Mouse (Mus musculus): ENCODE data around the gene Rac2. TPM values are rescaled to one million over a fixed set of nuclear protein-coding genes. Genes with fewer than 3 reads are reported as not detected.

Rac2 gene
- total RNA-seq, 2 experiments from 2014 or later = 1.1 to 2.5 TPM

DNA sequence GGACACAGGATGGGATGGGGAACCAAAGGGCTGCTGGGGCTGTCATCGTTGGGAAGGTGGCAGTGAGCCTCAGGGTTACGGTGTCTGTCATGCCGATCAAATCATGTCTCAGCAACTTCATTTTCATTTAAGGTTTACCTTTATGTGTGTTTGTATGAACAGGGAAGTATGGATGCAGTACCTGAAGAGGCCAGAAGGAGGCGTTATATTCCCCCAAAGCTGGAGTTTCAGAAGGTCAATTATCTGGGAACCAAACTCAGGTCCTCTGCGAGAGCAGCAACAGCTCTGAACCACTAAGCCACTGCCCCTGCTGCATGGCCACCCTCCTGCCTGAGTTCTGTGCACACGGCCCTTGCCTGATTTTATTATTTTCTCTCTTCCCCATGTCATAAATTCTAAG lies 18.2 kb upstream of the Rac2 start:
- intact Hi-C loops (cut with DNase I; ENCODE audit: low total_unique reads) = no loop called here
- DNase-seq = no peak

DNA sequence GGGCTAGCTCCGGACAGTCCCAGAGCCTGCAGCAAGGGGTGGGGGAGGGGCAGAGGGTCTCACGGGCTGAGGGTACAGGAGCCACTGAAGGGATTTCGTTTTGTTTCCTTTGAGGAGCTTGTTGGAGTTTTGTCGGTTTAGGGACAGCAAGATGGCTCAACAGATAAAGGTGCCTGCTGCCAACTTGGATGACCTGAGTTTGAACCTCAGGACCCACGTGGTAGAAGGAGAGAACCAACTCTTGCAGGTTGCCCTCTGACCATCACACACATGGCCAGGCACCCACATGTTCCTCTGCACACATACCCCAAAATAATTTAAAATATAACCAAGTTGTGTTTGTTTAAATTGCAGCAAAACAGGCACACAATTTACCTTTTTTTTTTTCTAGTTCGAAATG lies 17.4 kb upstream of the Rac2 start:
- DNase-seq = no peak
- intact Hi-C loops (cut with DNase I; ENCODE audit: low total_unique reads) = no loop called here

DNA sequence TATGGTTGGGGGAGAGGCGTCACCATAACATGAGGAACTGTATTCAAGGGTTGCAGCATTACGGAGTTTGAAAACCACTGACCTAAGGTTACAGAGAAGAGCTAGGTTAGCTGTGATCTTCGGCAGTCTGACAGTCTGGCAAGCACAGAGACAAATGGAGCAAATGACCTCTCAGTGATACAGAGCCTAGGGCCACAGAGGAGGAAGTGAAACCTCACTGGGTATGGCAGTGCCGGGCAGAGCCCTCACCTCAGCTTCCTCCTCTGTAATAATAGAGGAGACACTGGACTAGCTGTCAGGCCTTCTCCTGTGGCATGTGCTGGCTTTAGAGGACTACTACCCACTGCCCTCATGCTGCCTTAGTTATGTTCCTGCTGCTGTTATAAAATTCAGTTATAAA lies 16.3 kb upstream of the Rac2 start:
- intact Hi-C loops (cut with DNase I; ENCODE audit: low total_unique reads) = no loop called here
- no peak for DNase-seq

DNA sequence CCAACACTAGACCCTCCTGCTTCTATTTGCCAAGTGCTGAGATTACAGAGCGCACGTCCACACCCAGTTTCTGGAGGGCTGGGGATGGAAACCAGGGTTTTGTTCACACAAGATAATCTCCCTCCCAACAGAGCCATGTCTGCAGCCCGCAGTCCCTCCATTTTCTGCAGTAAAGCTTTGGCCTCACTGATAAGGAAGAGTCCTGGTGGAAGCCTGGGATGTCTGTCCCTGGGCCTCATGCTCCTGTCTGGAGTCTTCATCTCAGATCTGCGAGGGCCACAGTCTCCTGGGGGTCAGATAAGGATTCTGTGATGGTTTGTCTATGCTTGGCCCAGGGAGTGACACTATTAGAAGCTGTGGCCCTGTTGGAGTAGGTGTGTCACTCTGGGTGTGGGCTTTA lies 15.5 kb upstream of the Rac2 start:
- intact Hi-C loops (cut with DNase I; ENCODE audit: low total_unique reads) = no loop called here
- no peak for DNase-seq

DNA sequence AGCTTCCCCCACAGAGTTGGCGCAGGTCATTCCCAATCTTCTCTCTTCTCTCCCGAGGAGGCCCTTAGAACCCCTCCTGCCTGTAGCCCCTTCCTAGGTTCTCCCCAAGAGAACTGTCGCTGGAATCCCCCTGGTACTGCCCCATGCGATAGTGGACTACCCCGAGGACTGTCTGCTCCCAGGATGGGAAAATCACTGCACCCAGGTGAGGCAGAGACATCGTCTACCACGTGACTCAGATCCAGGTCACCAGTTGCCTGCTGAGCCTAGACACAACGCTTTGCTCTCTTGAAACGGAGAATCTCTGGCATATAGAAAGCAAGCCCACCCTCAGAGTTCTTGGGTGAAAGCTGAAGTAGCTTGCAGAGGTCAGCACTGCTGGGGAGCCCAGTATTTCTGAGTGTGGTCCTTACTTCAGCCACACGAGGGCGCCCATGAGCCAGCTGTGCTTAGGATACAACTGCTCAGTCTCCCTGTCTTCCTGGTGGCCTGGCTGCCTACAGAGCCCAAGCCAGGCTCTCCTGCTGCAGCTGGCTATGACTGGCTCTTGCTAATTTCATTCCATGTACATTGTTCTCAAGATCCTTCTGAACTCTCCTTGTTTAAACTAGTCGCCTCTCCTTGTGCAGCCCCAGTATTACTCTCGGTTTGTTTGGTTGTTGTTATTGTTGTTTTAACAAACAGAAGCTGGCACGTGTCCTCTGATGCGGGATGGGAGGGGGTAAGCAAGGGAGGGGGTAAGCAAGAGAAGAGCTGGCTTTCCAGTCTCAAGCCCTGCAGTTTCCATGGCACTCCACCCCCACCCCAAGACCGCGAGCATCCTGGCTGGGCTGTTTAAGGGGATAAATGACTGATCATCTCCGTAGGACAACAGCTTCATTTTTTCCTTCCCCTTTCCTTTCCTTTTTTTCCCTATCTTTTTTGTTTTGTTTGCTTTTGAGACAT lies 14.7 kb upstream of the Rac2 start:
- DNase-seq = peak; percentile 84
- intact Hi-C loops (cut with DNase I; ENCODE audit: low total_unique reads) = no loop called here

DNA sequence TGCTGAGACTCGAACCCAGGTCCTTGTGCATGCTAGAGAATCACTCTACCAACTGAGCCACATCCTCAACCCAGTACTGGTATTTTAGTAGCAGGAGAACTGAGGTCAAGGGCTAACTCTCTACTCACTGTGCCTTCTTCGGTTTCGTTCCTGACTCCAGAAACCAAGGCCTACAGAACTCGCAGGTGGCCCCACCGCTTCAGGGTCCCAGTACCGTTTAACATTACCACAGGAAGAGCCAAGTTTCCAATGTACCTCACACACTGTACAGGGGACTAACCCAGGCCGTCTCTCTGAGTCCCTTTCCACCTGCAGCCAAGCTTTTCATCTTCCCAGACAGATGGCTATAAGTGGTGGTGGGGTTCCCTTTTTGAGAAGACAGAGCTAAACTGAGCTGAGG lies 12.8 kb upstream of the Rac2 start:
- intact Hi-C loops (cut with DNase I; ENCODE audit: low total_unique reads) = no loop called here
- DNase-seq = no peak

DNA sequence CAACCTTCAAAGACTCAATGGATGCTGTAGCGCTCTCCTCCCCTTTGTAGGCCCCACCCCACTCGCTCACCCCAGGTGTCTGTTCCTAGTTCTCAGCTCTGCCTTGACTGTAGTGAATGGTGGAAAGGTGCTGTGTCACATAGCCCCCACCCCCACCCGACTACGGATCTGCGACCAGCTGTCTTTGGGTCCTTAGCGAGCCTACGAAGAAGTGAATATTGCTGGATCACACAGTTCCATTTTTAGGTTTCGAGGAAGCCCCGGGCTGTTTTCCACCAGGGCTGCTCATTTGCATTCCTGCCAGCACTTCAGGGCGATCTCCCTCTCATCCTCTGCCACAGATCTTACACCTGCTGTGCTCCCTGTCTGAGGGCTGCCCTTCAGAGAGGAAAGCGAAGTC lies 10.8 kb upstream of the Rac2 start:
- no peak for DNase-seq
- intact Hi-C loops (cut with DNase I; ENCODE audit: low total_unique reads) = no loop called here

DNA sequence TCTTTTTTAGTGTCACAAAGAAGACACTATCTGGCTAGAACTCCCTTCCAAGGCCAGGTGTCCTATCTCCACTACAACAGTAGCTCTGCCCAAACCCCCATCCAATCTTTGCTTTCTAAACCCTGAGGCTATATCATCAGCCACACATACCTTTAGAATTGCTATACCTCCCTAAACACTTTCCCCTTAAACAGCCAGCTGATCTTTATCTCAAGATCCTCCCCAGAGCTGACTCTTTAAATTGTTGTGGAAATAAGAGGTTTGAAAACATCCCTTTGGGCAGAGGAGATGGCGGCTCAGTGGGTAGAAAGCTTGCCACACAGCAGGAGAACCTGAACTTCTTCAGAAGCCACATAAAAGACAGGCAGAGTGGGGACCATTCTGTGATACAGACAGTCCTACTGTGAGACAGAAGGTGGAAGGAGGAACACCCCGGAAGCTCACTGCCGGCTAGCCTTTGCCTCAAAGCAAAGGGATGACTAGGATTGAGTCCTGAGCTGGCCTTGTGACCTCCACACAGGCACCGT lies 3.8 kb upstream of the Rac2 start:
- intact Hi-C loops (cut with DNase I; ENCODE audit: low total_unique reads) = no loop called here
- DNase-seq = no peak

DNA sequence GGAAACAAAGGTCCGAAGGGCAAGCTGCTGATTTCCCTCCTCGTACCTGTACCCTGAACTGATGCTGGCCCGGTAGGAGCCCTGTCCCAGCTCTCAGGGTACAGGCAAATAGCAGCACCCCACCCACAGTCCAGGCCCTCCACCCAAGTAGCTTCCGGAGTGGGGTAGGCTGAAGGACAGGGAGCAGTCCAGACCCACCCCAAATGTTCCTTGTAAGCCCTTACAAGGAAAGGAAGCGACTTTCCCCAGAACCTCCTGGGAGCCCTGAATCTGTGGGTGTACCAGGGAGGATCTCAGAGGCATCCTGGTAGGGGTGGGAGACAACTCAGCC lies 348 bp downstream of the Rac2 start:
- no peak for DNase-seq
- intact Hi-C loops (cut with DNase I; ENCODE audit: low total_unique reads) = no loop called here

DNA sequence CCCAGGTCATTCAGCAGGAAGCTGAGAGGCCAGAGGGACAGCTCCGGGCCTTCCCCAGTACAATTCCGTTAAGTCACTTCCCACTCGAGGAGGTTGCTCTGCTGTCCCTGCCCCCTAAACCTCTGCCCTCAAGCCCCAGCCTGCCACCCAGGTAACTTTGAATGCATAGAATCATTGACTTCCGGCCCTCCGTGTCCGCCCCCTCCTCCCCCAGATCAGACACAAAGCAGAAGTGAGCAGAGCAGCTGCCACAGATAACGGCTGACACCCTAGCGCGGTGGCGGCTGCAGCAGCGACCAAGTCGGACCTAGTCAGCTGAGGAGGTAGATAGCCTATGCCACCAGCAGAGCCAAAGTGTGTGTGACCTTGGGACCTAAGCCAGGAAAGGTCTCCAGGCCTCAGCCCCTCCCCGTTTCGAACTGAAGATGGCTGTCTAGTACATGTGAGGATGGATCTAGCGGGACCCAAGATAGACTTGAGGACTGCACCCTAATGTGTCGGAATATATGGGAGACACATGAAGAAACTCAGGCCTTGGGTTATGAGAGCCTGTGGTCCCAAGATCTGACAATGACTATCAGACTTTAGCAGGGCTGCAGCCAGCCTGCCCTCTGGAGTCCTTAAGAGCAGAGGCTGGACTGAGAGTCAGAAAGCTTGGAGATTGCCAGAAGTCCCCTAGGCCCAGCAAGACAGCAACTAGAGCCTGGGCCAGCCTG lies 871 bp downstream of the Rac2 start:
- intact Hi-C loops (cut with DNase I; ENCODE audit: low total_unique reads) = no loop called here
- DNase-seq = no peak

DNA sequence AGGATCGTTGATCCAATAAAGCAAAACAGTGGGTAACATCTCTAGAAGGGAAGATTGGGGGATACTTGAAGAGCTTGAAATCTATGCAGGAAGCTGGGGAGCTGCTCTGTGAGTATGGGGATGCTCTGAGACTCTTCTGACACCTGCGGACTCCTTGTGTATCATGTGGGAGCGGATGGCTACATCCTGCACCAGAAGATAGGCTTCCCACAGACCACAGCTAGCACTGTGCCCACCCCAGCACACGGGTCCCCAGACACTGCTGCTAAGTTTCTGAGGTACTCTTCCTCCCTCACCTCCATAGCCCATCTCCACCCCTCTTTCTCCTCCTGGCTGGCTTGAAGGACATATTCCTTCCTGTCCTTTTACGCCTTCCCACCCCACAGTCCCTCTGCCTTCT lies 2.4 kb downstream of the Rac2 start:
- no peak for DNase-seq
- intact Hi-C loops (cut with DNase I; ENCODE audit: low total_unique reads) = no loop called here

DNA sequence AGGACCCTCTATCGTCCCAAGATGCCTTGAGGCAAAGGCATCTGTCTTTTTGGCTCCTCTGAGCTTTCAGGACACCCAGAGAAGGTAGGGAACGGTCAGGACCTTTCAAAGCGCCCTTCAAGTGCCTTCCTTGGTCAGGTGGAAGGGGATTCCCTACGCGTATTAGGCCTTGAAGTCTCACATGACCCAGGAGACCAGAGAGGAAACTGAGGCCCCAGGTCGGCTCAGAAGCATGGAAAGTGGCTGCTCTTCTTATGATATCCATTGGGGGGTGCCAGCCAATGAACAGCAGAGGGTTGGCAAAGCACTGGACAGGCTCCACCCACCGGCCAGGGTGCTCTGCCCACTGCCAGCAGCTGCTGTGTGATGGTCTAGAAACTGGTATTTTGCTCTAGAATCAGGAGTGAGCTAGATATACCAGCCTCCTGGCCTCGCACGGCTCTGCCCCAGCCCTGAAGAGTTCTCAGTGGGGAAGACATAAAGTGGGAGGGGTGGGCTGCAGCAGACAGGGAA lies 4.9 kb downstream of the Rac2 start:
- DNase-seq = no peak
- intact Hi-C loops (cut with DNase I; ENCODE audit: low total_unique reads) = no loop called here

DNA sequence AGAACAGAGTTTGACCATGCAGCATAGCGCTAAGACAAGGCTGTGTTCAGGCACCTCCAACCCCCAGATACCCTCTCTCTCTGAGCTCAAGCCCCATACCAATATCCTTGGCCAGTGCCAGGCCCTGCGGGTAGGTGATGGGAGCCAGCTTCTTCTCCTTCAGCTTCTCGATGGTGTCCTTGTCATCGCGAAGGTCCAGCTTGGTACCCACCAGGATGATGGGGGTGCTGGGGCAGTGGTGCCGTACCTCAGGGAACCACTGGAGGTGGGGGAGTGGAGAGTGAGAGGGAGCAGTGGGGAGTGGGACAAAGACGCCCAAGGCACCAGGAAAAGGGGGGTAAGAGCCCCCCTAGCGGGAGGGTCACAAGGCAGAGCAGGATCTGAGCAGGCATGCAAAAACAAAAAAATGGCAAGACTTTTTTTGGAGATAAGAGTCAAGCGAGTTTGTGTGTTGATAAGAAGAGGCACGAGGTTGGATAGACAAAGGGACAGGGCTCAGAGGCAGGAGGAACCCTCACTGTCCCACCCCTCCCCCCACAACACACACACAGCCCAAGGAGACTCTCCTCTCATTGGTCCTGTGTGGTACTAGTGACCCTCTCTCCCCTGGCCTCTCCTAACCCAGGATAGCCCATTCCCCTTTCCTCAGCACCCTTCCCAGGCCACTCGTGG lies 7.7 kb downstream of the Rac2 start:
- DNase-seq = no peak
- intact Hi-C loops (cut with DNase I; ENCODE audit: low total_unique reads) = no loop called here

DNA sequence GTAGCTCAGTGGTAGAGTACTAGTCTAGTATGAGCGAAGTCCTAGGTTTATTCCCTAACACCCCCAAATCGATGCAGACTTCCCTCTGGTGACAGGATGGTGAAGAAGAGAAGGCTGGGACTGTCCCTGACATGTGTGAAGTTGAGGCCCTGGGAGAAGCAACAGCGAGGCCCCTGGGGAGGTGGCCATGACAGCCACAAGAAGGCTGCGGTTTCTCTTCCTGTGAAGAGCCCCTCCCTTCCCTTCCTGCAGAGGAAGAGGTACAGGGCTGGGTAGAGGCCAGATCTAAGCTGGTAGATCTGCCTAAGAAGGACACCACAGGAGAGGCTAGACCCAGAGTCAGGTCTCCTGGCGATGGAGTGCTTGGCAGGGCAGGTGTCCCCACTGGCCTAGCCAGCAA lies 8.6 kb downstream of the Rac2 start:
- intact Hi-C loops (cut with DNase I; ENCODE audit: low total_unique reads) = no loop called here
- no peak for DNase-seq

DNA sequence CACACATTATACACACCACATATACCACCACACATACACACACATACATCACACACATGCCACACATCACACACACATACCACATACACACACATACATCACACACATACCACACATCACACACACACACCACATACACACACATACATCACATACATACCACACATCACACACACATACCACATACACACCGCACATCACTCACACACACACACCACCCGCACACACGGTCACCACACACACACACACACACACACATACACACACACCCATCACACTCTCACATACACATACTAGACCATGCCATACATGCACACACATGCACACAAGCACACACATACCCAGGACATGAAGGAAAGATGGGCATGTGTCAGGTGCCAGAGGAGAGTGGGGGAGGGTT lies 9.2 kb downstream of the Rac2 start:
- no peak for DNase-seq
- intact Hi-C loops (cut with DNase I; ENCODE audit: low total_unique reads) = no loop called here

DNA sequence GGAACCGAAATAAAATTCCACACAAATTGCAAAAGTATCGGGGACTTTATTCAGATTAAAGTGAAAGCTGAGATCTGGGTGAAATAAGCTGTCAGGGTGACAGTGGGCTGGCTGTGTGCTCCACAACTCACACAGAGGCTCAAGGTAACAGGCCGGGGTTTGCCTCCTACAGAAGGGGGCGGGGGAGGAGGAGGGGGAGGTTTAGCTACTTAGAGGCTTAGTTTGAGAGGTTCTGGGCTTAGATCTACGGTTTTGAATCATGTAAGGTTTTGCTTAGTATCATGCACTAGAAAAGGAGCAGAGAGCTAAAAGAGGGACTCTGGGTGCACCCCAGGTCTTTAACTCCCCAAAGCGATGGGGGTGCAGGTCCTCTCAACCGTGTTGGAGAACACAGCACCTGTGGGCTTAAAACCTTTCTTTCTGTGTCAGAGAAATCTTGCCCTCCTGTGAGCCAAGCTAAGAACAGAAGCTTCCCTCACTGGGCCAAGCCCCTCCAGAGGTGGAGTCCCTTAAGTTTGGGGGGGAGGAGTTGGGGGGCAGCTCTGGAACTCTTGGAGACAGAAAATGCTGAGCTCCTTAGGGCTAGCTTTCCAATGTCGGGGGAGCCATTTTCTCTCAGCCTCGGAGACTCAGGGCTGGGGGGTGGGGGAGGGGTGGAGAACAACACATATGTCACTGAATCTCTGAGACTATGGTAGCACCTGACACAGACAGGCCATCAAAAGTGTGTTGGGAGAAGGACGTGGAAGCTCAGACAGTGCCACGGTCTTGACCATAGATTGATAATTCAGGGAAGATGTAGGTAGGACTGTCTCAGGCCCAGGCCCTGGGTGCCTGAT lies 13.2 kb downstream of the Rac2 start:
- intact Hi-C loops (cut with DNase I; ENCODE audit: low total_unique reads) = no loop called here
- DNase-seq = no peak

DNA sequence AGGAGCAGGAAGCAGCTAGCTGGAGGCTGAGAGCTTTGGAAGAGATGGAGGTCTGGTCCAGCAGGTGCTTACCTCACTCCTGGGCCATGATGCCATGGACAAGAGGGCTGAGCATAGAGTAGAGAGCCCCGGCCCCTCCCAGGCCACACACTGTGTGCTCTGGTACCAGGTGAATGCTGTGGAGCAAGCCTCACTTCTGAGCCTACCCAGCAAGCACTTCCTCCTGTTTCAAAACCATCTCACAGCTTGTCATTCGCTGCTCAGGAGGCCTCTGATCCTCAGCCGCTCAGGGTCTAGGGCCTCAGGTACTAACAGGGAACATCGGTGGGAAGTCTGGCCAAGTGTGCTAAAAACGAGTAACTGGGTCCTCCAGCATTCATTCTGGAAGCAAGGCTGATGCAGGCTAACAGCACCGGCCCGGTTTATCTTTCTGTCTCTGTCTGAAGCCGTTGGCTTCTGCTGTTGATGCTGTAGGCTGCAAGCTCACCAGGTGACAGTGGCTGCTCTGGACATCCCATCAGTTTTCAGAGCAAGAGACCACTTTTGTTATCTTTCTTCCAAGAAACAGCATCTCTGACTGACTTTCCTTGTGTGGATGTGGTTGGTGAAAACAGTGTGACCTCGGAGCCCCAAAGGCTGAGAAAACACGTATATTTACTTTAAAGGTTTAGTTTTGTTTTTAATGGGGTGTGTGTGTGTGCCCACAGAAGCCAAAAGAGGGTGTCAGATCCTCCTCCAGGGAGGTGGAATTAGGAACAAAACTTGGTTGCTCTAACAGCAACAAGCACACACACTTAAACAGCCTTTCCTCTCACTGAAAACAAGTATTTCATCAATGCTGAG lies 14.7 kb downstream of the Rac2 start:
- intact Hi-C loops (cut with DNase I; ENCODE audit: low total_unique reads) = no loop called here
- no peak for DNase-seq

DNA sequence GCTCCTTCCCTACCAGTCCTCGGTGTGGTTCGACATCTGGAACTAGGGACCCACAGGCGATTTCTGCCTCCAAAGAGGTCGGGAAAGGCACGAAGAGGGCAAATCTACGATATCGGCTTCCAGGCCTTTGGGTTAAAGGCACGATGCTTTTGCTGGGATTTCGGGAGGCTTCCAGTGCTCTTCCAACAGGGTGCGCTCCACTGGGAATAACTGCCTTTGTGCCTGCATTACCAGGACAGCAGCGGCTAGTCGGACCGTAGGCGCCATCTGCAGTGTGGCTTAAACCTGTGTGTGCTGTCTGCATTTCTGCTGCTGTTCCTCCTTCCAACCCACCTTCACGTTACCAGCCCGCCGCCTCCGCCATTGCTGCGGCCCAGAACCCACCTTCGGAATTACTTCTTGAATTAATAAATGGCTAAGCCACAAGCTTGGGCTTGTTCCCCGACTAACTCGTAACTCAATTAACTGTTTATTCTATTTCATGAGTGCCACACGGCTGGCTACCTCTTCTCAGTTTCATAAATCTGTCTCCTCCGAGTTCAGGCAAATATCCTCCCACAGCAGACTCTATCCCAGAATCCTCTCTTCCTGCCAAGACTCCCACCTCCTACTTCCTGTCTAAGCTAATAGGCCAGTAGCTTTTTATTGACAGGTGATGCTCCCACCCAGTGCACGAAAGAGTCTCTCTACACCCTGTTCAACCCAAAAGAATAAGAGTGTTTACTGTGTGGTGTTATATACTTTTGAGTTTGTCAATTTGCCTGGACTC lies 17.9 kb downstream of the Rac2 start:
- intact Hi-C loops (cut with DNase I; ENCODE audit: low total_unique reads) = no loop called here

More for the DNA sequence above, 17.9 kb downstream of the Rac2 start:
- no peak for DNase-seq

Data from gastrocnemius, postnatal 14 days (tissue).